Mouse (Mus musculus): ENCODE results near the gene Tmc6. TPM values are rescaled to one million over a fixed set of nuclear protein-coding genes. Genes with fewer than 3 reads are reported as not detected.
A peak's percentile ranks its signal among the peaks of the same experiment; 100 is the strongest.

Tmc6 gene
- polyA plus RNA-seq, 1 experiment, result 56.0 TPM

- no peak for TF ChIP-seq POLR2A (IDR thresholded peaks at IDR 0.05; ENCODE audit: borderline replicate concordance, extremely low read depth, low read depth, low read length)
- TF ChIP-seq CTCF (IDR thresholded peaks at IDR 0.05; ENCODE audit: insufficient read depth, low read length), result no peak
- Histone ChIP-seq H3K4me3 (replicated peaks; ENCODE audit: extremely low read depth, low read depth, low read length) (no peak overlapping the region), H3K4me1 (ENCODE audit: control insufficient read depth, insufficient read depth, low read length) (peaks cover 12% of the 10 kb centered on the region)
- 73% methylated on average over 6 of the region's 6 CpGs for WGBS
- DNase-seq, result no peak
Observed at GRCm38 (mm10) chr11:117814704-117815366, 32.8 kb upstream of the Tmc6 start.

DNA sequence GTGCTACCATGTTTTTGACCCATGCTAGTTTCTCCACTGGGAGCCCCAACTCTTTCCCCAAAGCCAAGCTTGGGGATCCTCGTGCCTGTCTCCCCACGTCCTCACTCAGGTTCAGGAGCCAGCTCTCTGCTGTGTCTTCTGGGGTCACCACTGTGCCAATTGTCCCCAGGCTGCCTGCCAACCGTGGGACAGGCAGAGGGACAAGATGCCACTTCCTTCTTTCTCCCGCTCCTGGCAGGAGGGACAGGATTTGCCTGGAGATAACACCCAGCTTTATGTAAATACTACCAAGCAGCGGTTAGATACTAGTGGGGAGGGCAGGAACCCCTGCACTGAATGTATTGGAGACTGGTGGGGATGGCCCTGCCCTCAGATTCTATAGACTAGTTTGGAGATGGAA, 31.9 kb upstream of the Tmc6 start:
- Histone ChIP-seq H3K4me3 (replicated peaks; ENCODE audit: extremely low read depth, low read depth, low read length) (no peak overlapping the region), H3K4me1 (ENCODE audit: control insufficient read depth, insufficient read depth, low read length) (peaks cover 12% of the 10 kb centered on the region)
- no peak for TF ChIP-seq CTCF (IDR thresholded peaks at IDR 0.05; ENCODE audit: insufficient read depth, low read length)
- no peak for TF ChIP-seq POLR2A (IDR thresholded peaks at IDR 0.05; ENCODE audit: borderline replicate concordance, extremely low read depth, low read depth, low read length)
- DNase-seq, result no peak
- 30% methylated on average over 5 of the region's 5 CpGs for WGBS

- TF ChIP-seq CTCF (IDR thresholded peaks at IDR 0.05; ENCODE audit: insufficient read depth, low read length) (peak; percentile 50), POLR2A (IDR thresholded peaks at IDR 0.05; ENCODE audit: borderline replicate concordance, extremely low read depth, low read depth, low read length) (peak; percentile 8; the same call in 1 of the 2 replicates)
- Histone ChIP-seq H3K4me3 (replicated peaks; ENCODE audit: extremely low read depth, low read depth, low read length) (peak overlapping the region; percentile 93), H3K4me1 (ENCODE audit: control insufficient read depth, insufficient read depth, low read length) (peaks cover 12% of the 10 kb centered on the region)
- peak; percentile 85 for DNase-seq
- WGBS, result under 1% methylated on average over 21 of the region's 21 CpGs
Observed at GRCm38 (mm10) chr11:117810401-117811046, 28.5 kb upstream of the Tmc6 start.

DNA sequence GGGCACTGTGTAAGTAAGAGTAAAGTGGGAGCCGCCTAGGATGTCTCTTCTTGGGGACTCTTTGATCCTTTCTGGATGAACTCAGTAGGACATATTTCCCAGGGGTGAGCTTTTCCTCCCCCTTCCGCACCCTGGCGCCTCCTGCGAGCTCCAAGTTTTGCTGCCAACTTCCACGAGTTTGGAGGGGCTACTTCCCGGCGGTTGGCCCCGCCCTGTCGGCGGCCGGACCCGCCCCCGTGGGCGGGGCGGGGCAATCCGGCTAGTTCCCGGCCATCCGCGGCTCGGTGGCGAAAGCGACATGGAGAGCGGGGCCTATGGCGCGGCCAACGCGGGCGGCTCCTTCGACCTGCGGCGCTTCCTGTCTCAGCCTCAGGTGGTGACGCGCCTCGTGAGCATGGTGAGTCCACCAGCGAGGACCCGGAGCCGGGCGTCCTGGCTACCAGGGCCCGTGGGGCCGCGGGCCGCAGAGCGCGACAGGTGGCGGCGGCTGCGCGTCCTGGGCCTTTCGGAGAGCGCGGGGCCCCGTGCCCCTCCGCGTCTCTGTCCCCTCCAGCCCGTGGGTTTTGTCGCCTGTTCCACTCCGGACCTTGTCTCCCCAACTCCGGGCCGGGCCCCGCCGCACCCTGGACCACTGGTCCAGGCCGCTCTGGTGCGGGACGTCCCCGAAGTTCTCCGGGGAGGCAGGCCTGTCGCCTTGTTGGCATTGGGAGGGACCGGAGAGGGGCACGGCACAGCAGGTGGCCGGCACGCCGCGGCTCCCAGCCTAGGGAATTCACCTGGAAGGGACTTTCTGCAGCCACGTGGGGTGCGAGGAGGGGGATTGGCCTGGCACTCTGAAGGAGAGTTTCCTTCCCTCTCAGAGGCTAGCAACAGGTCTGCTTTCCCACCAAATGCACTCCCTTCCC, 27.7 kb upstream of the Tmc6 start, which contains the start of the genes Gm20708 and Syngr2:
TSS of gene Gm20708 (plus strand) at position 262 of the 905 bp plus-strand sequence.
TSS of gene Syngr2 (plus strand) at position 262 of the 905 bp plus-strand sequence.
- peaks cover 9% of the 10 kb centered on the region for H3K4me1 ChIP-seq (ENCODE audit: control insufficient read depth, insufficient read depth, low read length)
- WGBS, result under 1% methylated on average over 75 of the region's 75 CpGs
- peak; percentile 82 for DNase-seq
- peak; percentile 73; the same call in 1 of the 2 replicates for TF ChIP-seq POLR2A (IDR thresholded peaks at IDR 0.05; ENCODE audit: borderline replicate concordance, extremely low read depth, low read depth, low read length)
- TF ChIP-seq CTCF (IDR thresholded peaks at IDR 0.05; ENCODE audit: insufficient read depth, low read length), result no peak
- H3K4me3 ChIP-seq (replicated peaks; ENCODE audit: extremely low read depth, low read depth, low read length), result peak within 1 kb of the TSS; percentile 93

DNA sequence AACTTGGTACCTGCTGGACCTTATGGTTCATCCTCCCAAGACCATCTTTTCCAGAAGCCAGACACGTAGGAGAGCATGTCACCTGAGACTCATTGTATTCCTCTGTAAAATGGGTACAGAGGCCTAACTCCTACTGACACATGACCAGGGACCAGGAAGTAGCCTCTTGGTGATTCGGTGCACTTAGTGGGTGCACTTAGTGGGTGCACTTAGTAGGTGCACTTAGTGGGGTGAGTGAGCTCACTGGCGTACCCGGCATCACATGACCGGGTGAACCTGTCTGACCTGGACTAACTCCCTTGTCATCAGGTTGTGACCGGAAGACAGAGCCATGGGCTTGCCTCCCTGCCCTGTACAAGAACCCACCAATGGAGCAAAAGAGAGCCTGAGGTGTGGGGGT, 24.8 kb upstream of the Tmc6 start:
- TF ChIP-seq CTCF (IDR thresholded peaks at IDR 0.05; ENCODE audit: insufficient read depth, low read length) (no peak), POLR2A (IDR thresholded peaks at IDR 0.05; ENCODE audit: borderline replicate concordance, extremely low read depth, low read depth, low read length) (no peak)
- DNase-seq, result no peak
- no peak overlapping the region for H3K4me3 ChIP-seq (replicated peaks; ENCODE audit: extremely low read depth, low read depth, low read length)
- WGBS, result 92% methylated on average over 6 of the region's 6 CpGs
- no peaks in the 10 kb centered on the region; the same call in 1 of the 2 replicates for H3K4me1 ChIP-seq (ENCODE audit: control insufficient read depth, insufficient read depth, low read length)

- no peak for DNase-seq
- WGBS, result 71% methylated on average over 3 of the region's 3 CpGs
- Histone ChIP-seq H3K4me3 (replicated peaks; ENCODE audit: extremely low read depth, low read depth, low read length) (no peak overlapping the region), H3K4me1 (ENCODE audit: control insufficient read depth, insufficient read depth, low read length) (no peaks in the 10 kb centered on the region)
- TF ChIP-seq CTCF (IDR thresholded peaks at IDR 0.05; ENCODE audit: insufficient read depth, low read length), result no peak
- TF ChIP-seq POLR2A (IDR thresholded peaks at IDR 0.05; ENCODE audit: borderline replicate concordance, extremely low read depth, low read depth, low read length), result no peak
Observed at GRCm38 (mm10) chr11:117803166-117803688, 21.2 kb upstream of the Tmc6 start.

DNA sequence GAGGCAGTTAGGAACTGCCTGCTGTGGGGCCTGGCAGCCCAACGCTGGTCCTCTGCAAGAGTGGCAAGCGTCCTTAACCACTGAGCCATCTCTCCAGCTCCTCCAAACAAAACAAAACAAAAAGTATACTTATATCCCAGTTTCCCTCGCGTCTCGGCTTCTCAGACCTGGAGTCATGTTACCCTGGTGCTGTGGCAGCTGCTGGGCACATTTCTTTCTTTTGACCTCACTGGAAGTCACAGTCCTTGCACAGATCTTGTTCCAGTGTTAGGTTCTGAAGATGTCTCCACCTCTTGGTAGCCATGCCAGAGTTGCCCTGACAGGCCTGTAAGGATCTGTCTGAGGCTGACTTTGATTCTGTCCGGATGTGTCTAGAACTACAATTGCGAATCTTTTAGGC, 19.7 kb upstream of the Tmc6 start:
- TF ChIP-seq CTCF (IDR thresholded peaks at IDR 0.05; ENCODE audit: insufficient read depth, low read length) (no peak), POLR2A (IDR thresholded peaks at IDR 0.05; ENCODE audit: borderline replicate concordance, extremely low read depth, low read depth, low read length) (no peak)
- Histone ChIP-seq H3K4me1 (ENCODE audit: control insufficient read depth, insufficient read depth, low read length) (no peaks in the 10 kb centered on the region), H3K4me3 (replicated peaks; ENCODE audit: extremely low read depth, low read depth, low read length) (no peak overlapping the region)
- 77% methylated on average over 7 of the region's 7 CpGs for WGBS
- no peak for DNase-seq

GRCm38 (mm10) chr11:117800038-117800437, 18.0 kb upstream of the Tmc6 start:
- H3K4me3 ChIP-seq (replicated peaks; ENCODE audit: extremely low read depth, low read depth, low read length), result no peak overlapping the region
- no peak for TF ChIP-seq CTCF (IDR thresholded peaks at IDR 0.05; ENCODE audit: insufficient read depth, low read length)
- TF ChIP-seq POLR2A (IDR thresholded peaks at IDR 0.05; ENCODE audit: borderline replicate concordance, extremely low read depth, low read depth, low read length), result no peak
- no peak for DNase-seq
- 87% methylated on average over 7 of the region's 7 CpGs for WGBS
- H3K4me1 ChIP-seq (ENCODE audit: control insufficient read depth, insufficient read depth, low read length), result no peaks in the 10 kb centered on the region

DNA sequence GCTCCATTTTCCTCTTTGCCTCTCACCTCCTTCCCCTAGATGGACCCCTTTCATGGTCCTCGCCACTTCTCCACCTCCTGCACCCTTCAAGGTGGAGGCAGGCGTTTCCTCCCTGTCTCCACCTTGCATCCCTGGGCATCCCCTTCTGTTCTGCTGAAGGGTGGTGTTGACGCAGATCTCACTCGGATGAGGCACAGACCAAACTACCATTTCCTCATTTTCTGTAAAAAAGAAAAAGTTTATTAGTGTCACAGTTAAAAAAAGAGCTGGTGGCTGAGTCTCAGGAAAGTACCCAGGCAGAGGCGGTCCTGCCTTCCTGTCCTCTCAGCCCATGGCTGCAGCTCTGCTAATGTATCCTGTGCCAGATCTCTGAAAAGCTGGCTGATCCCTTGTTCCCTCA, 17.2 kb upstream of the Tmc6 start:
- TF ChIP-seq CTCF (IDR thresholded peaks at IDR 0.05; ENCODE audit: insufficient read depth, low read length) (no peak), POLR2A (IDR thresholded peaks at IDR 0.05; ENCODE audit: borderline replicate concordance, extremely low read depth, low read depth, low read length) (no peak)
- 46% methylated on average over 5 of the region's 5 CpGs for WGBS
- no peaks in the 10 kb centered on the region for H3K4me1 ChIP-seq (ENCODE audit: control insufficient read depth, insufficient read depth, low read length)
- H3K4me3 ChIP-seq (replicated peaks; ENCODE audit: extremely low read depth, low read depth, low read length), result no peak overlapping the region
- DNase-seq, result no peak
